Comparison of ENCODE assay signal across 8 mouse cellular contexts in genomic region chr11:97449601-97450293, GRCm38 (mm10). TPM values are rescaled to one million over a fixed set of nuclear protein-coding genes. Genes with fewer than 3 reads are reported as not detected.
DNase-seq lines count a peak whose midpoint lies in the region; ATAC-seq and TF ChIP-seq lines count a peak whose summit lies in the region.

No protein-coding gene starts in this region.

- TF ChIP-seq CTCF in liver, postnatal 0 days (IDR thresholded peaks at IDR 0.05; ENCODE audit: low read depth) = no peak
- no peak for TF ChIP-seq CTCF in thymus, adult 2 months (IDR thresholded peaks at IDR 0.05; ENCODE audit: borderline replicate concordance, control insufficient read depth, extremely low read depth, insufficient read depth, low read length, poor library complexity)

- intact Hi-C loops in heart, postnatal 10 days (cut with DNase I) = no loop called here

- H3K4me3 ChIP-seq in forebrain, embryonic 15.5 days = peak overlapping the region; percentile 56
- H3K4me3 ChIP-seq in liver, postnatal 0 days (ENCODE audit: low read depth, low read length) = no peak overlapping the region
- peak overlapping the region; percentile 60 for H3K4me3 ChIP-seq in neural tube, embryonic 15.5 days (replicated peaks)
- no peak overlapping the region for H3K4me3 ChIP-seq in thymus, adult 2 months (ENCODE audit: control insufficient read depth, insufficient read depth, low read length)

- peak overlapping the region; percentile 70 for H3K27ac ChIP-seq in forebrain, embryonic 15.5 days (replicated peaks)
- H3K27ac ChIP-seq in liver, postnatal 0 days (ENCODE audit: low read depth) = peak overlapping the region; percentile 61
- H3K27ac ChIP-seq in neural tube, embryonic 15.5 days (replicated peaks) = peak overlapping the region; percentile 83
- no peak overlapping the region for H3K27ac ChIP-seq in thymus, adult 2 months (ENCODE audit: control insufficient read depth, insufficient read depth, low read length)

- H3K9ac ChIP-seq in forebrain, embryonic 15.5 days (replicated peaks) = peak overlapping the region; percentile 64
- peak overlapping the region; percentile 48 for H3K9ac ChIP-seq in liver, postnatal 0 days (replicated peaks)
- H3K9ac ChIP-seq in neural tube, embryonic 15.5 days (replicated peaks) = peak overlapping the region; percentile 80

- no peaks in the 10 kb centered on the region for H3K9me3 ChIP-seq in forebrain, embryonic 15.5 days
- no peaks in the 10 kb centered on the region for H3K9me3 ChIP-seq in liver, postnatal 0 days (ENCODE audit: low read length)
- H3K9me3 ChIP-seq in neural tube, embryonic 15.5 days (replicated peaks) = no peaks in the 10 kb centered on the region

- TF ChIP-seq POLR2A in thymus, adult 2 months (IDR thresholded peaks at IDR 0.05; ENCODE audit: control insufficient read depth, extremely low read depth, insufficient read depth, low read length, poor library complexity) = no peak

- WGBS in forebrain, embryonic 15.5 days = 7% methylated on average over 15 of the region's 15 CpGs
- 6% methylated on average over 15 of the region's 15 CpGs for WGBS in large intestine, adult 2 months
- 40% methylated on average over 15 of the region's 15 CpGs for WGBS in liver, postnatal 0 days (ENCODE audit: insufficient replicate concordance)
- 10% methylated on average over 15 of the region's 15 CpGs for WGBS in neural tube, embryonic 15.5 days
- 70% methylated on average over 15 of the region's 15 CpGs for WGBS in thymus, adult 2 months

- TF ChIP-seq EP300 in liver, postnatal 0 days (IDR thresholded peaks at IDR 0.05; ENCODE audit: low read depth) = no peak

- no peaks in the 10 kb centered on the region for H3K27me3 ChIP-seq in forebrain, embryonic 15.5 days
- no peaks in the 10 kb centered on the region for H3K27me3 ChIP-seq in liver, postnatal 0 days (ENCODE audit: insufficient read depth, low read length)
- H3K27me3 ChIP-seq in neural tube, embryonic 15.5 days (replicated peaks) = no peaks in the 10 kb centered on the region
- no peaks in the 10 kb centered on the region for H3K27me3 ChIP-seq in thymus, adult 2 months (ENCODE audit: control insufficient read depth, insufficient read depth, low read length)

- ATAC-seq in forebrain, embryonic 15.5 days (replicated peaks) = peak; percentile 85
- ATAC-seq in liver, postnatal 0 days = no peak; the same call in 1 of the 2 replicates
- peak; percentile 90 for ATAC-seq in neural tube, embryonic 15.5 days (ENCODE audit: low FRiP score)

- peaks cover 46% of the 10 kb centered on the region for H3K4me1 ChIP-seq in forebrain, embryonic 15.5 days
- H3K4me1 ChIP-seq in liver, postnatal 0 days (ENCODE audit: insufficient read depth) = peaks cover 45% of the 10 kb centered on the region
- peaks cover 60% of the 10 kb centered on the region for H3K4me1 ChIP-seq in neural tube, embryonic 15.5 days
- H3K4me1 ChIP-seq in thymus, adult 2 months (replicated peaks; ENCODE audit: control insufficient read depth, insufficient read depth, low read length) = no peaks in the 10 kb centered on the region

- H3K36me3 ChIP-seq in forebrain, embryonic 15.5 days = 0 out of 2 replicates have a peak, but pooled peaks cover 5% of the 10 kb centered on the region
- peaks cover 91% of the 10 kb centered on the region for H3K36me3 ChIP-seq in liver, postnatal 0 days (replicated peaks; ENCODE audit: insufficient read depth, low read length)
- peaks cover 51% of the 10 kb centered on the region for H3K36me3 ChIP-seq in neural tube, embryonic 15.5 days
- no peaks in the 10 kb centered on the region for H3K36me3 ChIP-seq in thymus, adult 2 months (ENCODE audit: control insufficient read depth, insufficient read depth, low read length)

- peak overlapping the region; percentile 73 for H3K4me2 ChIP-seq in forebrain, embryonic 15.5 days (replicated peaks)
- H3K4me2 ChIP-seq in liver, postnatal 0 days (ENCODE audit: low read depth, low read length) = peak overlapping the region; percentile 62
- peak overlapping the region; percentile 90 for H3K4me2 ChIP-seq in neural tube, embryonic 15.5 days

- DNase-seq in ES-CJ7 (ENCODE audit: low read depth, low spot score) = peak; percentile 73
- peak; percentile 77 to 84 for DNase-seq in cerebellum, adult 18-20 months
- DNase-seq in heart, postnatal 10 days = peak; percentile 87 to 90
- DNase-seq in large intestine, adult 2 months (ENCODE audit: low read depth, low spot score) = peak; percentile 29
- peak; percentile 66 for DNase-seq in liver, postnatal 0 days
- no peak for DNase-seq in thymus, adult 2 months

RNA-seq across cellular contexts. Expression of gene Arhgap23, which starts 34.4 kb away (rescaled TPM):
- 7.1 and 8.4 TPM in 2 replicates for polyA plus RNA-seq in forebrain, embryonic 15.5 days (2015; fragmentation: Nextera tagmentation; extraction: Ambion mirVana)
- 10 to 100 TPM; 34.4 to 34.7 TPM for total RNA-seq in heart, postnatal 10 days (2021)
- 5.7 and 6.4 TPM in 2 replicates for polyA plus RNA-seq in large intestine, adult 2 months (2012; rRNA removed)
- 5.6 and 5.7 TPM in 2 replicates for polyA plus RNA-seq in liver, postnatal 0 days (2015; fragmentation: Nextera tagmentation; extraction: Ambion mirVana)
- polyA plus RNA-seq in neural tube, embryonic 15.5 days (2015; fragmentation: Nextera tagmentation; extraction: Ambion mirVana) = 8.0 and 9.2 TPM in 2 replicates
- polyA plus RNA-seq in thymus, adult 2 months (2012; rRNA removed) = 13.3 and 18.0 TPM in 2 replicates

RNA-seq across cellular contexts. Expression of gene 4933428G20Rik, which starts 50.4 kb away (rescaled TPM):
- 1.0 and 1.1 TPM in 2 replicates for polyA plus RNA-seq in forebrain, embryonic 15.5 days (2015; fragmentation: Nextera tagmentation; extraction: Ambion mirVana)
- total RNA-seq in heart, postnatal 10 days (2021) = not detected
- polyA plus RNA-seq in large intestine, adult 2 months (2012; rRNA removed) = not detected in 2 replicates
- 0.20 and 0.25 TPM in 2 replicates for polyA plus RNA-seq in liver, postnatal 0 days (2015; fragmentation: Nextera tagmentation; extraction: Ambion mirVana)
- polyA plus RNA-seq in neural tube, embryonic 15.5 days (2015; fragmentation: Nextera tagmentation; extraction: Ambion mirVana) = 1.2 and 1.4 TPM in 2 replicates
- not detected in 2 replicates for polyA plus RNA-seq in thymus, adult 2 months (2012; rRNA removed)

Comparison
In these comparisons a context has a peak if more than half of its experiments do, and no peak if none do; other contexts are left out.
1. H3K4me3 ChIP-seq: peak in forebrain, embryonic 15.5 days (single experiment) and neural tube, embryonic 15.5 days (single experiment); none in liver, postnatal 0 days (single experiment) and thymus, adult 2 months (single experiment).
2. Peak in every context shown above with its lines, with median percentiles within 50 percentile points of each other: H3K4me2 ChIP-seq and H3K9ac ChIP-seq.